Mouse (Mus musculus): ENCODE measurements at regions not wholly inside any gene's neighbourhood (a gene's known extent, or its start where the extent isn't known, plus 50 kb on each side); places are given as distances from the start of the nearest gene placed in this dataset.

GRCm38 (mm10) chr16:74500687-74501086, 89.1 kb upstream of the Robo2 start:
- WGBS, result 73% methylated on average over 3 of the region's 3 CpGs
- DNase-seq (ENCODE audit: low read depth, low spot score), result no peak

- no peak for DNase-seq (ENCODE audit: low read depth, low spot score)
- WGBS, result 71% methylated on average over 6 of the region's 6 CpGs
Measured at GRCm38 (mm10) chr16:74467745-74468420, 56.3 kb upstream of the Robo2 start.

GRCm38 (mm10) chr16:74467159-74467558, 55.5 kb upstream of the Robo2 start:
- no peak for DNase-seq (ENCODE audit: low read depth, low spot score)
- WGBS, result 78% methylated on average over 7 of the region's 7 CpGs

- WGBS, result 46% methylated on average over 2 of the region's 2 CpGs
- DNase-seq (ENCODE audit: low read depth, low spot score), result no peak
Measured at GRCm38 (mm10) chr16:74464835-74465234, 53.2 kb upstream of the Robo2 start.

- 63% methylated on average over 6 of the region's 6 CpGs for WGBS
- no peak for DNase-seq (ENCODE audit: low read depth, low spot score)
Measured at GRCm38 (mm10) chr16:74464290-74464689, 52.7 kb upstream of the Robo2 start.

GRCm38 (mm10) chr16:74462436-74462835, 50.8 kb upstream of the Robo2 start:
- DNase-seq (ENCODE audit: low read depth, low spot score), result no peak
- WGBS, result 88% methylated on average over 3 of the region's 3 CpGs

All from large intestine, adult 2 months (tissue).